Comparison of ENCODE assay signal across 12 mouse cellular contexts in the genomic region with DNA sequence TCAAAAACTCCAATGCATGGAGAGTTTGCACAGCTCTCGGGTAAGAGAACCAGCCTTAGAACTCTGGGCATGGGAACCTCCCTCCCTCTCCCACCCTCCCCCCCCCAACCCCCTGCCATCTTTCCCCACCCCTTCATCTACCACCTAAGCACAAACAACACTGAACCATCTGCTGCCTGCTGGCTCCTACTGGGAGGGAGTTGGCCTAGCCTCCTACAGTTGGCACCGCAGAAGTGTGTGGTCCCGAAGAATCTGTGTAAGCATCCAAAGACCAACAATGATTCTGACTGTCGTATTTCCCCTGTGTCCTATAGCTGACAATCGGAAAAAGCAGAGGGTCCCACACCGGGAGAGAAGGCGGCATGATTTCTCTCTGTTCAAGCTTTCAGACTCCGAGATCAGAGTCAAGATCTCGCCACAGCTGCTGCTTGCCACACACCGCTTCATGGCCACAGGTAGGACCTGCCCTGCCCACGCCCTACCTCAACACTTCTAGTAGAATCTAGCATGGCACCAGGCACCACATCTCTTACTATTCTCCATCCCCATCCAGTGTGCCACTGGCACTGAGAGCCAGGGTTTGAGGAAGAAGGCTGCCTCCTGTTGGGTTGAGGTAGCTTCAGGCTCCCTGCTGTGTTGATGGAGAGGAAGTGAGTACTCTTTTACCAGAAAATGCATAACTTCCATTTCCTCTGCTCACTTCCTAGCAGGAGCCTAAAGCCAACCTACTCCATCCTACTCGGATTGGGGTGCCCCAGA. TPM values are rescaled to one million over a fixed set of nuclear protein-coding genes. Genes with fewer than 3 reads are reported as not detected.
A peak's percentile ranks its signal among the peaks of the same experiment; 100 is the strongest.
DNase-seq lines count a peak whose midpoint lies in the region; ATAC-seq lines count a peak whose summit lies in the region.
"Had no signal": no experiment of that assay in that cellular context is flagged by ENCODE, and none has a peak within 500 bp of the region (broad histone marks: within the 10 kb centered on the region; RNA-seq: fewer than 3 reads in every experiment).

No protein-coding gene starts in this region.

- peak; percentile 53 for DNase-seq in layer of hippocampus, adult 11-12 months (ENCODE audit: low spot score)
- DNase-seq in layer of hippocampus, adult 9-10 months (ENCODE audit: low spot score): no peak
- peak; percentile 11 for DNase-seq in ZHBTc4 (ENCODE audit: low read depth, low spot score)
- peak; percentile 74 for DNase-seq in cerebellum, adult 8-10 months
- peak; percentile 44 to 54 for DNase-seq in layer of hippocampus, postnatal 36 days
- DNase-seq in adrenal gland, adult 2 months: no peak
- DNase-seq: heart, adult 18-20 months; heart, postnatal 14 days; kidney, postnatal 4 days had no signal

- no peak for ATAC-seq in megakaryocyte, adult 5-6 weeks (ENCODE audit: poor library complexity, severe bottlenecking)
- ATAC-seq: intestine, embryonic 15.5 days; midbrain, embryonic 13.5 days had no signal

RNA-seq across cellular contexts. Expression of a gene that starts 27.9 kb away (rescaled TPM):
- total RNA-seq in layer of hippocampus, postnatal 36 days (2021): 100 to 1,000 TPM; 106 to 110 TPM
- total RNA-seq in adrenal gland, adult 2 months (2021): under 1 TPM; 0.29 to 0.48 TPM
- 0.09 and 0.16 TPM in 2 replicates for polyA plus RNA-seq in adrenal gland, adult 2 months (2012; rRNA removed)
- total RNA-seq in megakaryocyte, adult 5-6 weeks (2015): 0.02 and 0.05 TPM in 2 replicates
- total RNA-seq in megakaryocyte, adult 5-6 weeks (2017): not detected in 2 replicates

RNA-seq across cellular contexts. Expression of a gene that starts 56.3 kb away (rescaled TPM):
- 100 to 1,000 TPM; 308 to 355 TPM for total RNA-seq in layer of hippocampus, postnatal 36 days (2021)
- 100 to 1,000 TPM; 153 to 283 TPM for total RNA-seq in adrenal gland, adult 2 months (2021)
- 55.8 and 96.7 TPM in 2 replicates for polyA plus RNA-seq in adrenal gland, adult 2 months (2012; rRNA removed)
- 7.5 and 9.0 TPM in 2 replicates for total RNA-seq in megakaryocyte, adult 5-6 weeks (2015)
- 4.1 and 5.0 TPM in 2 replicates for total RNA-seq in megakaryocyte, adult 5-6 weeks (2017)

Comparison
In these comparisons a context has a peak if more than half of its experiments do, and no peak if none do; other contexts are left out.
1. DNase-seq: peak in layer of hippocampus, adult 11-12 months (single experiment), ZHBTc4 (single experiment), cerebellum, adult 8-10 months (single experiment) and layer of hippocampus, postnatal 36 days (2 of 2); none in layer of hippocampus, adult 9-10 months (single experiment) and adrenal gland, adult 2 months (single experiment).
2. RNA of a gene that starts 27.9 kb away (total RNA-seq): 106 to 110 TPM in layer of hippocampus, postnatal 36 days; 0.29 to 0.48 TPM in adrenal gland, adult 2 months and 0.02 to 0.05 TPM in megakaryocyte, adult 5-6 weeks; every median in the first group is over 10 times any median in the second.
3. RNA of a gene that starts 56.3 kb away (total RNA-seq): 308 to 355 TPM in layer of hippocampus, postnatal 36 days and 153 to 283 TPM in adrenal gland, adult 2 months; 4.1 to 9.0 TPM in megakaryocyte, adult 5-6 weeks; every median in the first group is over 10 times any median in the second.